Mouse (Mus musculus): Measurements from ENCODE around the gene Cfdp1.
"Not testable (repeated sequence)": the region's sequence is repeated elsewhere in the genome, so short reads cannot be mapped to it uniquely, and the experiment has no call there.

The Cfdp1 gene

GRCm38 (mm10) chr8:111855977-111856376 is 1.9 kb upstream of the Cfdp1 start:
- no peak for DNase-seq (ENCODE audit: low spot score in 2 of 2)

- not testable (repeated sequence) for DNase-seq (ENCODE audit: low spot score in 2 of 2)
These were observed 872 bp downstream of the Cfdp1 start for GRCm38 (mm10) chr8:111853219-111853618.

- DNase-seq (ENCODE audit: low spot score in 2 of 2) = no peak
These were observed 7.3 kb downstream of the Cfdp1 start for GRCm38 (mm10) chr8:111846746-111847145.

GRCm38 (mm10) chr8:111835540-111835939 is 18.6 kb downstream of the Cfdp1 start:
- no peak for DNase-seq (ENCODE audit: low spot score in 2 of 2)

GRCm38 (mm10) chr8:111834011-111834410 is 20.1 kb downstream of the Cfdp1 start:
- DNase-seq (ENCODE audit: low spot score in 2 of 2) = no peak

GRCm38 (mm10) chr8:111832983-111833382 is 21.1 kb downstream of the Cfdp1 start:
- no peak for DNase-seq (ENCODE audit: low spot score in 2 of 2)

- no peak for DNase-seq (ENCODE audit: low spot score in 2 of 2)
These were observed 22.1 kb downstream of the Cfdp1 start for GRCm38 (mm10) chr8:111831996-111832395.

GRCm38 (mm10) chr8:111828595-111828994 is 25.5 kb downstream of the Cfdp1 start:
- DNase-seq (ENCODE audit: low spot score in 2 of 2) = no peak

GRCm38 (mm10) chr8:111825219-111825618 is 28.9 kb downstream of the Cfdp1 start:
- DNase-seq (ENCODE audit: low spot score in 2 of 2) = no peak

GRCm38 (mm10) chr8:111824334-111824733 is 29.8 kb downstream of the Cfdp1 start:
- no peak for DNase-seq (ENCODE audit: low spot score in 2 of 2)

GRCm38 (mm10) chr8:111821199-111821598 is 32.9 kb downstream of the Cfdp1 start:
- no peak for DNase-seq (ENCODE audit: low spot score in 2 of 2)

GRCm38 (mm10) chr8:111820691-111821090 is 33.4 kb downstream of the Cfdp1 start:
- DNase-seq (ENCODE audit: low spot score in 2 of 2) = no peak

GRCm38 (mm10) chr8:111820018-111820417 is 34.1 kb downstream of the Cfdp1 start:
- DNase-seq (ENCODE audit: low spot score in 2 of 2) = no peak

- no peak for DNase-seq (ENCODE audit: low spot score in 2 of 2)
These were observed 35.5 kb downstream of the Cfdp1 start for GRCm38 (mm10) chr8:111818556-111818955.

- DNase-seq (ENCODE audit: low spot score in 2 of 2) = no peak
These were observed 39.0 kb downstream of the Cfdp1 start for GRCm38 (mm10) chr8:111815078-111815477.

- DNase-seq (ENCODE audit: low spot score in 2 of 2) = no peak
These were observed 40.3 kb downstream of the Cfdp1 start for GRCm38 (mm10) chr8:111813818-111814217.

- no peak for DNase-seq (ENCODE audit: low spot score in 2 of 2)
These were observed 41.3 kb downstream of the Cfdp1 start for GRCm38 (mm10) chr8:111812835-111813234.

GRCm38 (mm10) chr8:111810656-111811336 is 43.3 kb downstream of the Cfdp1 start:
- no peak for DNase-seq (ENCODE audit: low spot score in 2 of 2)

GRCm38 (mm10) chr8:111808891-111809622 is 45.0 kb downstream of the Cfdp1 start:
- no peak for DNase-seq (ENCODE audit: low spot score in 2 of 2)

- DNase-seq (ENCODE audit: low spot score in 2 of 2) = no peak
These were observed 46.1 kb downstream of the Cfdp1 start for GRCm38 (mm10) chr8:111808006-111808405.

- no peak for DNase-seq (ENCODE audit: low spot score in 2 of 2)
These were observed 50.7 kb downstream of the Cfdp1 start for GRCm38 (mm10) chr8:111803362-111803761.

GRCm38 (mm10) chr8:111802256-111802655 is 51.8 kb downstream of the Cfdp1 start:
- no peak for DNase-seq (ENCODE audit: low spot score in 2 of 2)

GRCm38 (mm10) chr8:111801456-111801855 is 52.6 kb downstream of the Cfdp1 start:
- no peak for DNase-seq (ENCODE audit: low spot score in 2 of 2)

All from frontal cortex, postnatal 10 days (tissue).